Mouse (Mus musculus) lung, adult 2 months (tissue): ENCODE data around the gene Tas2r138.

Experiments
- CTCF ChIP-seq: fragments of 200-500 bp; IDR thresholded peaks from 2 replicates; pipeline ENCODE4 v1.5.1; 2011; ENCODE audit warnings: mild to moderate bottlenecking, low read length, control low read depth; ENCODE audit not compliant: insufficient read depth
- POLR2A ChIP-seq: fragments of 200-500 bp; IDR thresholded peaks from 2 replicates; pipeline ENCODE4 v1.6.1; 2011; ENCODE audit warnings: low read depth, mild to moderate bottlenecking, control low read depth, low read length, borderline replicate concordance; ENCODE audit errors: extremely low read depth

DNA sequence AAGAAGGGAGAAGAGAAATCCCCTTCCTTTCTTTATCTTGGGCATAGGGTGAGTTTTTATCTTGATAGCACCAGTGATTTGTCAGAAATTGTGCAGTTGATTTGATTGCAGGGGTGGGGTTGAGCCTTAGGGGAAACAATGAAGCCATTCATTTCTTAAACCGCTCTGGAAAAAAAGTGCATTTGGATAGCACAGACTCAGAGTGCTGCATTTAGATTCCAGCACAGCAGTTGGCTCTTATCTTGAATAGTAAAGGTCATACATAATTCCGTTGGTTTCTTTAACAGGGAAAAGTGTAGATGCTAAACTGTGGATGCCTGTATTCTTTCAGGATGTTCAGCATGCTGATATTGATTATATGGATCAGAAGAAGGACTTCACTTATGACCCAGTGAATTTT, 47.8 kb upstream of the Tas2r138 start:
- no peak for TF ChIP-seq CTCF
- TF ChIP-seq POLR2A = no peak
